In genomic region chr15:96593866-96594265, GRCm38 (mm10) we compare ENCODE assay signal across 15 mouse cellular contexts. TPM values are rescaled to one million over a fixed set of nuclear protein-coding genes. Genes with fewer than 3 reads are reported as not detected.
DNase-seq lines count a peak whose midpoint lies in the region; ATAC-seq and TF ChIP-seq lines count a peak whose summit lies in the region.
"Had no signal": no experiment of that assay in that cellular context is flagged by ENCODE, and none has a peak within 500 bp of the region (broad histone marks: within the 10 kb centered on the region; RNA-seq: fewer than 3 reads in every experiment).

No protein-coding gene starts in this region.

- no peaks in the 10 kb centered on the region for H3K27me3 ChIP-seq in forebrain, embryonic 13.5 days
- no peaks in the 10 kb centered on the region for H3K27me3 ChIP-seq in forebrain, embryonic 11.5 days (ENCODE audit: control insufficient read depth, insufficient read depth, low read length)
- H3K27me3 ChIP-seq in lung, embryonic 15.5 days: no peaks in the 10 kb centered on the region

- peak overlapping the region; percentile 37; the same call in 1 of the 2 replicates for H3K27ac ChIP-seq in forebrain, embryonic 13.5 days
- H3K27ac ChIP-seq in forebrain, embryonic 11.5 days (ENCODE audit: low read depth, low read length): no peak overlapping the region
- peak overlapping the region; percentile 59 for H3K27ac ChIP-seq in lung, embryonic 15.5 days
- peak overlapping the region; percentile 88 for H3K27ac ChIP-seq in bone marrow macrophage, adult 2 months (ENCODE audit: insufficient read depth, low read depth, low read length)
- H3K27ac ChIP-seq: hindbrain, embryonic 14.5 days had no signal

- 86% methylated on average over 7 of the region's 7 CpGs for WGBS in forebrain, embryonic 13.5 days
- 92% methylated on average over 7 of the region's 7 CpGs for WGBS in forebrain, embryonic 11.5 days
- WGBS in lung, embryonic 15.5 days: 61% methylated on average over 7 of the region's 7 CpGs

- ATAC-seq in forebrain, embryonic 13.5 days: no peak
- ATAC-seq in forebrain, embryonic 11.5 days (replicated peaks; ENCODE audit: low FRiP score): no peak
- no peak for ATAC-seq in lung, embryonic 15.5 days (ENCODE audit: borderline replicate concordance, extremely low read depth, low FRiP score, low TSS enrichment)
- peak; percentile 76 for ATAC-seq in megakaryocyte, adult 5-6 weeks (ENCODE audit: poor library complexity, severe bottlenecking)
- ATAC-seq in erythroblast, adult 5-6 weeks (replicated peaks; ENCODE audit: low FRiP score, poor library complexity, severe bottlenecking): no peak

- no peaks in the 10 kb centered on the region for H3K9me3 ChIP-seq in forebrain, embryonic 13.5 days (replicated peaks)
- H3K9me3 ChIP-seq in forebrain, embryonic 11.5 days (ENCODE audit: control insufficient read depth, low read length): no peaks in the 10 kb centered on the region
- H3K9me3 ChIP-seq in lung, embryonic 15.5 days: no peaks in the 10 kb centered on the region

- H3K4me2 ChIP-seq in forebrain, embryonic 13.5 days: no peak overlapping the region
- H3K4me2 ChIP-seq in forebrain, embryonic 11.5 days (ENCODE audit: low read depth, low read length, severe bottlenecking): no peak overlapping the region
- H3K4me2 ChIP-seq in lung, embryonic 15.5 days: no peak overlapping the region
- H3K4me2 ChIP-seq: hindbrain, embryonic 14.5 days; lung, embryonic 14.5 days had no signal

- DNase-seq in forebrain, embryonic 11.5 days (ENCODE audit: low spot score): no peak
- no peak for DNase-seq in lung, postnatal 25 days (ENCODE audit: low spot score)
- DNase-seq in retina, embryonic 14.5 days (ENCODE audit: low spot score): no peak
- DNase-seq: adrenal gland, postnatal 25 days; cerebellum, adult 8-10 months; gastrocnemius, postnatal 25 days; kidney, postnatal 36 days; lung, embryonic 14.5 days; right cerebral cortex, postnatal 14 days had no signal

- no peak for TF ChIP-seq CTCF in bone marrow macrophage, adult 2 months (IDR thresholded peaks at IDR 0.05; ENCODE audit: low read depth, low read length)

- no peak overlapping the region for H3K4me3 ChIP-seq in forebrain, embryonic 13.5 days
- H3K4me3 ChIP-seq in forebrain, embryonic 11.5 days (ENCODE audit: low read depth, low read length): no peak overlapping the region
- H3K4me3 ChIP-seq in lung, embryonic 15.5 days: no peak overlapping the region
- peak overlapping the region; percentile 44 for H3K4me3 ChIP-seq in bone marrow macrophage, adult 2 months (ENCODE audit: insufficient read depth, low read length)

- H3K36me3 ChIP-seq in forebrain, embryonic 13.5 days (ENCODE audit: poor library complexity, severe bottlenecking): peaks cover 47% of the 10 kb centered on the region
- no peaks in the 10 kb centered on the region; the same call in 1 of the 2 replicates for H3K36me3 ChIP-seq in forebrain, embryonic 11.5 days (ENCODE audit: control insufficient read depth, insufficient read depth, low read length)
- peaks cover 10% of the 10 kb centered on the region; the same call in 1 of the 2 replicates for H3K36me3 ChIP-seq in lung, embryonic 15.5 days

- no peak overlapping the region for H3K9ac ChIP-seq in forebrain, embryonic 13.5 days
- H3K9ac ChIP-seq in forebrain, embryonic 11.5 days (ENCODE audit: low read length): no peak overlapping the region
- no peak overlapping the region for H3K9ac ChIP-seq in lung, embryonic 15.5 days
- H3K9ac ChIP-seq: hindbrain, embryonic 14.5 days; lung, embryonic 14.5 days had no signal

- no peak for TF ChIP-seq POLR2A in bone marrow macrophage, adult 2 months (IDR thresholded peaks at IDR 0.05; ENCODE audit: borderline replicate concordance, low read depth, low read length)

- H3K4me1 ChIP-seq in forebrain, embryonic 13.5 days: peaks cover 54% of the 10 kb centered on the region
- H3K4me1 ChIP-seq in forebrain, embryonic 11.5 days (replicated peaks; ENCODE audit: control insufficient read depth, insufficient read depth, low read length): peaks cover 4% of the 10 kb centered on the region; the same call in 1 of the 2 replicates
- peaks cover 12% of the 10 kb centered on the region; the same call in 1 of the 2 replicates for H3K4me1 ChIP-seq in lung, embryonic 15.5 days
- peaks cover 37% of the 10 kb centered on the region for H3K4me1 ChIP-seq in bone marrow macrophage, adult 2 months (ENCODE audit: control insufficient read depth, insufficient read depth, low read length)

RNA-seq across cellular contexts. Expression of gene Slc38a1, which starts 48.8 kb away (rescaled TPM):
- 138 and 142 TPM in 2 replicates for polyA plus RNA-seq in forebrain, embryonic 13.5 days (2015; fragmentation: Nextera tagmentation; extraction: Ambion mirVana)
- 134 and 139 TPM in 2 replicates for polyA plus RNA-seq in forebrain, embryonic 11.5 days (2014; fragmentation: Nextera tagmentation; extraction: Ambion mirVana)
- polyA plus RNA-seq in lung, embryonic 15.5 days (2015; fragmentation: Nextera tagmentation; extraction: Ambion mirVana): 56.4 and 62.0 TPM in 2 replicates
- 26.2 and 31.5 TPM in 2 replicates for polyA plus RNA-seq in bone marrow macrophage, adult 2 months (2012; ENCODE audit: insufficient read depth, insufficient read length, missing spikeins)
- total RNA-seq in megakaryocyte, adult 5-6 weeks (2015): 58.7 and 69.9 TPM in 2 replicates
- 43.8 and 48.4 TPM in 2 replicates for total RNA-seq in megakaryocyte, adult 5-6 weeks (2017)
- total RNA-seq in erythroblast, adult 5-6 weeks (2015; ENCODE audit: low replicate concordance): 15.3 and 27.3 TPM in 2 replicates
- total RNA-seq in erythroblast, adult 5-6 weeks (2017; ENCODE audit: low replicate concordance): 6.6 TPM in 2 replicates
